Mouse (Mus musculus) macrophage (primary cell): Measurements from ENCODE around the gene Cyfip1. TPM values are rescaled to one million over a fixed set of nuclear protein-coding genes. Genes with fewer than 3 reads are reported as not detected.

Experiments used
- H3K27ac ChIP-seq: fragments of 350-480 bp; formaldehyde crosslinking; 2 replicates; pipeline ENCODE4 v1.9.0; 2021
- H3K36me3 ChIP-seq: fragments of 350-480 bp; formaldehyde crosslinking; 2 replicates; pipeline ENCODE4 v1.9.0; 2021; ENCODE audit errors: inconsistent target
- H3K4me3 ChIP-seq: fragments of 350-480 bp; formaldehyde crosslinking; 2 replicates; pipeline ENCODE4 v1.9.0; 2021; ENCODE audit errors: inconsistent target
- H3K79me2 ChIP-seq: fragments of 350-480 bp; formaldehyde crosslinking; 2 replicates; pipeline ENCODE4 v1.9.0; 2021; ENCODE audit errors: inconsistent target
- WGBS: methylation state at CpG from one replicate; pipeline ENCODE4 v1.1.7; 2026; ENCODE audit warnings: inconsistent platforms; ENCODE audit not compliant: missing documents; 5-methylcytosine and 5-hydroxymethylcytosine counted together
- polyA plus RNA-seq: library from polyadenylated mRNA; stranded (reverse); fragments of 250-400 nt; gene quantifications from 3 replicates; pipeline ENCODE4 v1.2.4, GENCODE M21; 2018; ENCODE audit warnings: inconsistent platforms

Cyfip1 gene
- polyA plus RNA-seq, 1 experiment from 2014 or later, result 94.6 TPM

GRCm38 (mm10) chr7:55938341-55938740 lies 96.8 kb downstream of the Cyfip1 start:
- Histone ChIP-seq H3K4me3 (no peak overlapping the region), H3K36me3 (peaks cover 28% of the 10 kb centered on the region; the same call in 1 of the 2 replicates), H3K79me2 (peaks cover 71% of the 10 kb centered on the region), H3K27ac (no peak overlapping the region)
- 100% methylated on average over 4 of the region's 4 CpGs for WGBS

GRCm38 (mm10) chr7:55956054-55956453 lies 114.5 kb downstream of the Cyfip1 start:
- Histone ChIP-seq H3K36me3 (peaks cover 7% of the 10 kb centered on the region; the same call in 1 of the 2 replicates), H3K79me2 (peaks cover 75% of the 10 kb centered on the region), H3K4me3 (no peak overlapping the region), H3K27ac (no peak overlapping the region)
- WGBS, result 100% methylated on average over 2 of the region's 2 CpGs

GRCm38 (mm10) chr7:55957178-55957577 lies 115.6 kb downstream of the Cyfip1 start:
- H3K79me2 ChIP-seq, result peaks cover 83% of the 10 kb centered on the region
- 56% methylated on average over 3 of the region's 3 CpGs for WGBS
- H3K36me3 ChIP-seq, result peaks cover 7% of the 10 kb centered on the region; the same call in 1 of the 2 replicates
- H3K4me3 ChIP-seq, result no peak overlapping the region
- 0 out of 2 replicates have a peak overlapping the region, but pooled peaks have one; percentile 1 for H3K27ac ChIP-seq

GRCm38 (mm10) chr7:55957916-55958315 lies 116.4 kb downstream of the Cyfip1 start:
- no peak overlapping the region for H3K4me3 ChIP-seq
- H3K36me3 ChIP-seq, result peaks cover 7% of the 10 kb centered on the region; the same call in 1 of the 2 replicates
- no peak overlapping the region for H3K27ac ChIP-seq

GRCm38 (mm10) chr7:55959801-55960200 lies 118.3 kb downstream of the Cyfip1 start:
- no peak overlapping the region for H3K4me3 ChIP-seq
- H3K79me2 ChIP-seq, result peaks cover 76% of the 10 kb centered on the region
- no peak overlapping the region for H3K27ac ChIP-seq
- WGBS, result 84% methylated on average over 3 of the region's 3 CpGs
- no peaks in the 10 kb centered on the region; the same call in 1 of the 2 replicates for H3K36me3 ChIP-seq

More at GRCm38 (mm10) chr7:55957916-55958315, 116.4 kb downstream of the Cyfip1 start:
- WGBS, result 91% methylated on average over 4 of the region's 4 CpGs
- H3K79me2 ChIP-seq, result peaks cover 84% of the 10 kb centered on the region

GRCm38 (mm10) chr7:55960506-55960905 lies 119.0 kb downstream of the Cyfip1 start:
- Histone ChIP-seq H3K27ac (no peak overlapping the region), H3K36me3 (no peaks in the 10 kb centered on the region; the same call in 1 of the 2 replicates), H3K4me3 (no peak overlapping the region), H3K79me2 (peaks cover 69% of the 10 kb centered on the region)
- WGBS, result 100% methylated on average over 1 of the region's 1 CpGs

- Histone ChIP-seq H3K36me3 (no peaks in the 10 kb centered on the region; the same call in 1 of the 2 replicates), H3K27ac (peak within 1 kb of the TSS; percentile 84), H3K79me2 (peaks cover 51% of the 10 kb centered on the region), H3K4me3 (peak within 1 kb of the TSS; percentile 81)
- WGBS, result under 1% methylated on average over 70 of the region's 70 CpGs
Measured at GRCm38 (mm10) chr7:55962004-55962908, 120.7 kb downstream of the Cyfip1 start, which contains the start of gene Nipa2. Gene Nipa2, minus strand, starts transcription at chr7:55962476.

GRCm38 (mm10) chr7:55966866-55967460 lies 125.4 kb downstream of the Cyfip1 start:
- no peak overlapping the region for H3K27ac ChIP-seq

GRCm38 (mm10) chr7:55968258-55968901 lies 126.8 kb downstream of the Cyfip1 start:
- Histone ChIP-seq H3K27ac (peak overlapping the region; percentile 70), H3K4me3 (peak overlapping the region; percentile 43), H3K36me3 (no peaks in the 10 kb centered on the region), H3K79me2 (no peaks in the 10 kb centered on the region; the same call in 1 of the 2 replicates)
- whole genome bisulfite sequencing, result 2% methylated on average over 16 of the region's 16 CpGs

More at GRCm38 (mm10) chr7:55966866-55967460, 125.4 kb downstream of the Cyfip1 start:
- WGBS, result 76% methylated on average over 3 of the region's 3 CpGs
- Histone ChIP-seq H3K36me3 (no peaks in the 10 kb centered on the region), H3K79me2 (peaks cover 5% of the 10 kb centered on the region; the same call in 1 of the 2 replicates), H3K4me3 (no peak overlapping the region)

- Histone ChIP-seq H3K36me3 (no peaks in the 10 kb centered on the region), H3K27ac (peak overlapping the region; percentile 70), H3K4me3 (no peak overlapping the region), H3K79me2 (no peaks in the 10 kb centered on the region)
- WGBS, result 0% methylated on average over 1 of the region's 1 CpGs
Measured at GRCm38 (mm10) chr7:55969415-55969814, 127.9 kb downstream of the Cyfip1 start.

- Histone ChIP-seq H3K4me3 (no peak overlapping the region), H3K27ac (no peak overlapping the region), H3K79me2 (no peaks in the 10 kb centered on the region), H3K36me3 (no peaks in the 10 kb centered on the region; the same call in 1 of the 2 replicates)
- 95% methylated on average over 2 of the region's 2 CpGs for WGBS
Measured at GRCm38 (mm10) chr7:55974429-55974828, 132.9 kb downstream of the Cyfip1 start.

- Histone ChIP-seq H3K36me3 (no peaks in the 10 kb centered on the region; the same call in 1 of the 2 replicates), H3K79me2 (no peaks in the 10 kb centered on the region), H3K4me3 (no peak overlapping the region), H3K27ac (no peak overlapping the region)
- 100% methylated on average over 2 of the region's 2 CpGs for WGBS
Measured at GRCm38 (mm10) chr7:55981511-55981910, 140.0 kb downstream of the Cyfip1 start.
